Mouse (Mus musculus): ENCODE results near the gene Ucma. TPM values are rescaled to one million over a fixed set of nuclear protein-coding genes. Genes with fewer than 3 reads are reported as not detected.

The Ucma gene
- total and polyA plus RNA-seq, 3 experiments: not detected

DNA sequence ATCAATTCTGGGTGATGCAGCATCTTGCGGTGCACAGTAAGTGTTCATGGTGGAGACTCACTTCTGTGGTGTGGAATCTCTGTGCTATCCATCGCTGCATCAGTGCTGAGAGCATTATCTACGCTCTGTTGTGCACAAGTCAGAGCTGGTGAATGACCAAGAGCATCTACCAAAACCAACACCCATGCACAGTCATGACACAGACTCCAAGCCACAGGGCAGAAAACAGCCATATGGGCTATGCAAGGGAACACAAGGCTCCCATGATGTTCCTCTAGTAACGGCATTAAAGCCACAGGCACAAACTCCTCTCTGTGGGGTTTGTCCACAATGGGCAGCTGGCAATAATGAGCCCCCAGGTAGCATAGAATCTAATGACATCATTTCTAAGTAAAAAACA lies 53.9 kb downstream of the Ucma start:
- Histone ChIP-seq H3K36me3 (ENCODE audit: control insufficient read depth in 1 of 2, insufficient read depth in 2 of 2, low read length in 2 of 2) (no peaks in the 10 kb centered on the region; a peak in 3 of 4 replicates), H3K4me1 (ENCODE audit: control insufficient read depth in 1 of 2, insufficient read depth in 2 of 2, low read length in 2 of 2) (no peaks in the 10 kb centered on the region)

DNA sequence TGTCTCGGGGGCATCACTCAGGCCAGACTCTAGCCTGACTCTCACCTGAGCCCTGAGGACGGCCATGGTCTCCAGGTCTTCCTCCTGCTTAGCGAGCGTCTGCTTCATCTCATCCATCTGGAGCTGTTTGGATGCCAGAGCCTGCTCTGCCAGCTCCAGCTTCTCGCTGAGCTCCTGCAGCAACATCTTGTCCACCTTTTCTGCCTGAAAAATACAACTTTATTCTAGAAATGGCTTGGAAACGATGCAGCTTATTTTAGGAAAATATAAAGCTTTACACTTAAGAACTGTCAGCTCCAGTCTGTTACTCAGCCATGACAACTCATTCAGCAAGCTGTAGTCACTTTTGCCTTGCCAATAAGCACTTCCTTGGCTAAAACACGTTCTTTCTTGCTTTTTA lies 55.3 kb downstream of the Ucma start:
- Histone ChIP-seq H3K79me2 (ENCODE audit: control insufficient read depth, insufficient read depth, low read length, poor library complexity) (no peaks in the 10 kb centered on the region), H3K4me3 (ENCODE audit: control insufficient read depth in 1 of 2, insufficient read depth in 1 of 2, low read depth in 2 of 2, low read length in 2 of 2) (no peak overlapping the region), H3K9me3 (replicated peaks; ENCODE audit: insufficient read depth, low read length) (no peaks in the 10 kb centered on the region), H3K4me1 (ENCODE audit: control insufficient read depth in 1 of 2, insufficient read depth in 2 of 2, low read length in 2 of 2) (no peaks in the 10 kb centered on the region), H3K27ac (ENCODE audit: control insufficient read depth, low read depth, low read length) (no peak overlapping the region), H3K27me3 (ENCODE audit: control insufficient read depth in 1 of 2, insufficient read depth in 2 of 2, low read length in 2 of 2) (no peaks in the 10 kb centered on the region), H3K9ac (ENCODE audit: control insufficient read depth, low read depth, low read length, poor library complexity, severe bottlenecking) (no peak overlapping the region), H3K36me3 (ENCODE audit: control insufficient read depth in 1 of 2, insufficient read depth in 2 of 2, low read length in 2 of 2) (peaks cover 0 to 3% of the 10 kb centered on the region in 2 experiments; a peak in 3 of 4 replicates)
- DNase-seq (ENCODE audit: low read depth, low spot score): no peak
- TF ChIP-seq TCF12 (IDR thresholded peaks at IDR 0.05; ENCODE audit: low read depth, low read length) (no peak), ELF1 (IDR thresholded peaks at IDR 0.05; ENCODE audit: low read depth, low read length) (no peak), MYC (IDR thresholded peaks at IDR 0.05; ENCODE audit: low read depth, low read length) (no peak), USF1 (IDR thresholded peaks at IDR 0.05; ENCODE audit: low read depth, low read length) (no peak), NRF1 (IDR thresholded peaks at IDR 0.05; ENCODE audit: insufficient read depth, low read depth, low read length, poor library complexity, severe bottlenecking) (no peak), SMC3 (IDR thresholded peaks at IDR 0.05; ENCODE audit: low read depth, low read length) (no peak), ZMIZ1 (IDR thresholded peaks at IDR 0.05; ENCODE audit: low read depth, low read length) (no peak), MEF2A (IDR thresholded peaks at IDR 0.05; ENCODE audit: extremely low read depth, insufficient replicate concordance, low read depth, low read length, poor library complexity, severe bottlenecking) (no peak), SIN3A (IDR thresholded peaks at IDR 0.05; ENCODE audit: low read length) (no peak), CHD2 (IDR thresholded peaks at IDR 0.05; ENCODE audit: low read length) (no peak), ZC3H11A (IDR thresholded peaks at IDR 0.05; ENCODE audit: low read depth, low read length) (no peak), POLR2AphosphoS2 (IDR thresholded peaks at IDR 0.05; ENCODE audit: low read length) (no peak), MXI1 (IDR thresholded peaks at IDR 0.05; ENCODE audit: low read depth, low read length) (no peak), EP300 (IDR thresholded peaks at IDR 0.05; ENCODE audit: low read depth in 1 of 2, low read length in 2 of 2) (no peak), MAFK (IDR thresholded peaks at IDR 0.05; ENCODE audit: borderline replicate concordance, low read depth, low read length) (no peak), USF2 (IDR thresholded peaks at IDR 0.05; ENCODE audit: borderline replicate concordance in 1 of 2, insufficient read depth in 1 of 2, low read depth in 1 of 2, low read length in 2 of 2) (no peak), RCOR1 (IDR thresholded peaks at IDR 0.05; ENCODE audit: low read depth, low read length) (no peak), CHD1 (IDR thresholded peaks at IDR 0.05; ENCODE audit: low read depth, low read length) (no peak), BHLHE40 (IDR thresholded peaks at IDR 0.05; ENCODE audit: borderline replicate concordance, low read depth, low read length) (no peak), GATA1 (IDR thresholded peaks at IDR 0.05; ENCODE audit: low read depth, low read length) (no peak)

More for the DNA sequence above, 53.9 kb downstream of the Ucma start:
- Histone ChIP-seq H3K9ac (ENCODE audit: control insufficient read depth, low read depth, low read length, poor library complexity, severe bottlenecking) (no peak overlapping the region), H3K27ac (ENCODE audit: control insufficient read depth, low read depth, low read length) (no peak overlapping the region), H3K27me3 (ENCODE audit: control insufficient read depth in 1 of 2, insufficient read depth in 2 of 2, low read length in 2 of 2) (no peaks in the 10 kb centered on the region), H3K4me3 (ENCODE audit: control insufficient read depth in 1 of 2, insufficient read depth in 1 of 2, low read depth in 2 of 2, low read length in 2 of 2) (no peak overlapping the region), H3K79me2 (ENCODE audit: control insufficient read depth, insufficient read depth, low read length, poor library complexity) (no peaks in the 10 kb centered on the region), H3K9me3 (replicated peaks; ENCODE audit: insufficient read depth, low read length) (no peaks in the 10 kb centered on the region)
- DNase-seq (ENCODE audit: low read depth, low spot score): no peak
- TF ChIP-seq E2F4 (IDR thresholded peaks at IDR 0.05; ENCODE audit: borderline replicate concordance, low read depth, low read length) (no peak), CTCF (IDR thresholded peaks at IDR 0.05 in 2 of 3, conservative IDR thresholded peaks at IDR 0.05 in 1 of 3; ENCODE audit: control insufficient read depth in 1 of 3, insufficient read depth in 1 of 3, low read depth in 2 of 3, low read length in 3 of 3, poor library complexity in 1 of 3, severe bottlenecking in 1 of 3) (no peak), HCFC1 (IDR thresholded peaks at IDR 0.05; ENCODE audit: low read depth, low read length) (no peak), GABPA (IDR thresholded peaks at IDR 0.05; ENCODE audit: low read depth, low read length) (no peak), KAT2A (conservative IDR thresholded peaks at IDR 0.05; ENCODE audit: low read depth, low read length) (no peak), GATA1 (IDR thresholded peaks at IDR 0.05; ENCODE audit: low read depth, low read length) (no peak), SIN3A (IDR thresholded peaks at IDR 0.05; ENCODE audit: low read length) (no peak), RAD21 (IDR thresholded peaks at IDR 0.05; ENCODE audit: low read depth, low read length) (no peak), BHLHE40 (IDR thresholded peaks at IDR 0.05; ENCODE audit: borderline replicate concordance, low read depth, low read length) (no peak), NRF1 (IDR thresholded peaks at IDR 0.05; ENCODE audit: insufficient read depth, low read depth, low read length, poor library complexity, severe bottlenecking) (no peak), CHD2 (IDR thresholded peaks at IDR 0.05; ENCODE audit: low read length) (no peak), MYC (IDR thresholded peaks at IDR 0.05; ENCODE audit: low read depth, low read length) (no peak), ZC3H11A (IDR thresholded peaks at IDR 0.05; ENCODE audit: low read depth, low read length) (no peak), MXI1 (IDR thresholded peaks at IDR 0.05; ENCODE audit: low read depth, low read length) (no peak)

Measured in MEL (cell line).